Mouse (Mus musculus) limb, embryonic 11.5 days (tissue): ENCODE data around the gene Plekhg2. TPM values are rescaled to one million over a fixed set of nuclear protein-coding genes. Genes with fewer than 3 reads are reported as not detected.
A peak's percentile ranks its signal among the peaks of the same experiment; 100 is the strongest.

Experiments used
- ATAC-seq: fragments of 200-750 bp; cut with Nextera tagmentation; 2 replicates; pipeline ENCODE4 v1.8.0; 2017; ENCODE audit warnings: low read depth; ENCODE audit not compliant: insufficient number of reproducible peaks, low FRiP score, low TSS enrichment
- DNase-seq: peaks from one replicate; pipeline ENCODE4 v3.0.0-alpha.2; 2015; ENCODE audit warnings: low spot score
- H3K27ac ChIP-seq: fragments of 300-500 bp; sonication (generic); replicated peaks from 2 replicates; pipeline ENCODE4 v1.5.1; 2014; ENCODE audit warnings: low read depth, mild to moderate bottlenecking, low read length
- H3K27me3 ChIP-seq: fragments of 300-500 bp; sonication (generic); 2 replicates; pipeline ENCODE4 v1.6.1; 2014; ENCODE audit warnings: mild to moderate bottlenecking, low read length, mixed read lengths; ENCODE audit not compliant: control insufficient read depth, insufficient read depth
- H3K36me3 ChIP-seq: fragments of 300-500 bp; sonication (generic); 2 replicates; pipeline ENCODE4 v1.6.1; 2014; ENCODE audit warnings: mild to moderate bottlenecking, low read length, moderate library complexity, mixed read lengths; ENCODE audit not compliant: control insufficient read depth, insufficient read depth
- H3K4me1 ChIP-seq: fragments of 300-500 bp; sonication (generic); 2 replicates; pipeline ENCODE4 v1.6.1; 2014; ENCODE audit warnings: low read length, mixed read lengths; ENCODE audit not compliant: control insufficient read depth, insufficient read depth
- H3K4me2 ChIP-seq: fragments of 300-500 bp; sonication (generic); 2 replicates; pipeline ENCODE4 v1.6.1; 2014; ENCODE audit warnings: low read depth, mild to moderate bottlenecking, moderate library complexity; ENCODE audit not compliant: severe bottlenecking
- H3K4me3 ChIP-seq: fragments of 300-500 bp; sonication (generic); 2 replicates; pipeline ENCODE4 v1.5.1; 2014; ENCODE audit warnings: low read depth, low read length
- H3K9ac ChIP-seq: fragments of 300-500 bp; sonication (generic); 2 replicates; pipeline ENCODE4 v1.6.1; 2014; ENCODE audit warnings: mild to moderate bottlenecking, low read length
- H3K9me3 ChIP-seq: fragments of 300-500 bp; sonication (generic); 2 replicates; pipeline ENCODE4 v1.6.1; 2016; ENCODE audit warnings: low read length; ENCODE audit not compliant: control insufficient read depth
- WGBS: fragments of 180-500 bp; shearing (Covaris S2); extraction: QIAGEN DNeasy Blood & Tissue Kit; methylation state at CpG from one replicate; pipeline ENCODE4 v1.1.7; 2014; 5-methylcytosine and 5-hydroxymethylcytosine counted together
- polyA plus RNA-seq: library from polyadenylated mRNA; unstranded; fragments of >200 nt; fragmentation: Nextera tagmentation; extraction: Ambion mirVana; gene quantifications from 2 replicates; pipeline ENCODE4 v1.2.1, GENCODE M21; 2014

The Plekhg2 gene
- polyA plus RNA-seq, 1 experiment from 2014 or later, result 73.2 TPM

DNA sequence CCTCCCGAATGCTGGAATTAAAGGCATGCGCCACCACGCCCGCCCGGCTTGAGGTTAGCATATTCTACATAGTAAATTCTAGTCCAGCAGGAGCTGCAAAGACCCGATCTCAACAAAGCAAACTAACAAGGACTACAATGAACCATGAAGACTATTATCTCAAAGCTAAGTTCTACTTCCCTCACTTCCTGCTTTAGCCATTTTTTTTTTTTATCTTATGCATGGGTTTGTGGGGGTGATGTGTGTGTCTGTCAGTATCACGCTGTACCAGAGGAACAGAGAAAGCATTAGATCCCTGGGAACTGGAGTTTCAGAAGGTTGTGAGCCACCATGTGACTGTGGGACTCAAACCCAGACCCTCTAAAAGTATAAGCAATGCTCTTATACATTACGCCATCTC lies 47.1 kb downstream of the Plekhg2 start:
- peaks cover 48% of the 10 kb centered on the region for H3K36me3 ChIP-seq
- DNase-seq (no peak), ATAC-seq (no peak)
- no peak overlapping the region for H3K4me3 ChIP-seq
- H3K9ac ChIP-seq, result no peak overlapping the region
- no peaks in the 10 kb centered on the region for H3K9me3 ChIP-seq
- no peaks in the 10 kb centered on the region for H3K4me1 ChIP-seq
- no peak overlapping the region for H3K27ac ChIP-seq
- 96% methylated on average over 8 of the region's 8 CpGs for WGBS
- no peak overlapping the region for H3K4me2 ChIP-seq
- no peaks in the 10 kb centered on the region for H3K27me3 ChIP-seq

DNA sequence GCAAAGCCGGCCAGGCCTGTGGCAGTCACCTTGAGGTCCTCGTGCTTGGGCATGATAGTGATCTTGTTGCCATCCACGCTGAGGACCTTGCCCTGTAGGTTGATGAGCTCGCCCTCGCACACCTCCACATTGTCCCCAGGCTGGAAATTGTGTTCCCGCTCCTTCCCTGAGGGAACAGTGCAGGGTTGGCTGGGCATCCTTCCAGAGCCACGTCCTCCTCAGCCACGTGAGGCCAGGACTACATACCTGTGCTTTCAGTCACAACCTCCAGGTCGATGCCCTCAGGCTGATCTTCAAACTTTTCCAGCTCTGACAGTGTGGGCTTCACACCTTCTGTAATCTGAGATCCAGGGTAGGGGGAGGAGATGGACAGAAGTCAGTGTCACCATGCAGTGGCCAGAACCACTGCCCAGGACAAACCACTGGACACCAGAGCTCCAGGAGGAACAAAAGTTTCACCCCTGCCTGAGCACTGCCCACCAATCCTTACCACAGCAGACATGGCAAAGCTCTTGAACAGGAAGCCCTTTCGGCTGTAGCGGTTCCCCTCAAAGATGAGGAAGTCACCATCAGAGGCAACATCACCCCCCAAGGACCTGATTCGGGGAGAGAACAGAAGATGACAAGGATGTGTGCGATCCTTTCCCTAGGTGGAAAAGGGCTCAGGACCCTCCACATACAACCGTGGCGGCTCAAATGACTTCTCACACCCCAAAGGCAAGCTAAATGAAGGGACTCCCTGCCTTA lies 50.3 kb downstream of the Plekhg2 start:
- Histone ChIP-seq H3K9me3 (no peaks in the 10 kb centered on the region), H3K36me3 (peaks cover 64% of the 10 kb centered on the region), H3K4me3 (no peak overlapping the region), H3K9ac (no peak overlapping the region), H3K27me3 (no peaks in the 10 kb centered on the region), H3K4me1 (no peaks in the 10 kb centered on the region), H3K27ac (no peak overlapping the region), H3K4me2 (no peak overlapping the region)
- no peak for DNase-seq
- WGBS, result 92% methylated on average over 15 of the region's 15 CpGs
- ATAC-seq, result no peak

DNA sequence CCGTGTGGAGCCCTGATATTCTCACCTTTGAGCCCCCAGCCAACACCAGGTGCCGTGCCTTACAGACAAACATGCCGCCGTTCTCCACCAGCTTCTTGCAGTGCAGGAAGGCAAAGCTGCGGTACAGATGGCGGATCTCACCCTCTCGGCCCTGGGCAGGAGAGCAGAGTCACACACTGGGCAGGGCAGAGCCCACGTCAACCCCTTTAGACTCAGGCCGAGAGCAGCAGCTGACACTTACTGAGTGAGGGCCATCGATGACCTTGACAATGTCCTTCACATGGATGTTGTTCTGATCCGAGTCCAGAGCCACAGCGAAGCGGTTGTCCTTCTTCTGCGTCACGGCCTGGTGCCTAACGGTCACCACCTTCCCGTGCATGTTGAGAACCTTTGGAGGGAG lies 53.7 kb downstream of the Plekhg2 start:
- H3K4me3 ChIP-seq, result no peak overlapping the region
- H3K4me1 ChIP-seq, result no peaks in the 10 kb centered on the region
- ATAC-seq, result no peak
- WGBS, result 95% methylated on average over 17 of the region's 17 CpGs
- no peaks in the 10 kb centered on the region for H3K9me3 ChIP-seq
- no peak overlapping the region for H3K27ac ChIP-seq
- no peak for DNase-seq
- no peaks in the 10 kb centered on the region for H3K27me3 ChIP-seq
- peaks cover 68% of the 10 kb centered on the region for H3K36me3 ChIP-seq
- H3K4me2 ChIP-seq, result no peak overlapping the region
- H3K9ac ChIP-seq, result no peak overlapping the region

DNA sequence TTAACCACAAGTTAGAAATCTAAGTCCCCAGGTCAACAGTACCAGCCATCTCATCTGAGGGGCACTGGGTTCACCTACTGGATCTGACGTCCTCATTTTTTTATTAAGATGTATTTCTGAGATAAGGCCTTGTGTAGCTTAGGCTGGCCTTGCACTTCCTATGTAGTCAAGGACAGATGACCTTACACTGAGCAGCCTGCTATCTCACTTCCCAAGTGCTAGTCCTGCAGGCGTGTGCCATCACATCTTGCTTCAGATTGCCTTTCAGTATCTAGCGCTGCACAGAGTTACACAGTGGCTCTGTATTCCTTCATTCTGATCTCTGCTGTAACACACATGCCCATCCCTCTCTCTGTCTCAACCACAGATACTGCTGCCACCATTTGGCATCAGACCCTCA lies 54.4 kb downstream of the Plekhg2 start:
- WGBS, result 90% methylated on average over 3 of the region's 3 CpGs
- H3K27me3 ChIP-seq, result no peaks in the 10 kb centered on the region
- H3K27ac ChIP-seq, result no peak overlapping the region
- H3K4me2 ChIP-seq, result no peak overlapping the region
- H3K36me3 ChIP-seq, result peaks cover 67% of the 10 kb centered on the region
- no peaks in the 10 kb centered on the region for H3K9me3 ChIP-seq
- no peak for DNase-seq
- ATAC-seq, result no peak
- no peak overlapping the region for H3K9ac ChIP-seq
- no peak overlapping the region for H3K4me3 ChIP-seq
- H3K4me1 ChIP-seq, result no peaks in the 10 kb centered on the region

DNA sequence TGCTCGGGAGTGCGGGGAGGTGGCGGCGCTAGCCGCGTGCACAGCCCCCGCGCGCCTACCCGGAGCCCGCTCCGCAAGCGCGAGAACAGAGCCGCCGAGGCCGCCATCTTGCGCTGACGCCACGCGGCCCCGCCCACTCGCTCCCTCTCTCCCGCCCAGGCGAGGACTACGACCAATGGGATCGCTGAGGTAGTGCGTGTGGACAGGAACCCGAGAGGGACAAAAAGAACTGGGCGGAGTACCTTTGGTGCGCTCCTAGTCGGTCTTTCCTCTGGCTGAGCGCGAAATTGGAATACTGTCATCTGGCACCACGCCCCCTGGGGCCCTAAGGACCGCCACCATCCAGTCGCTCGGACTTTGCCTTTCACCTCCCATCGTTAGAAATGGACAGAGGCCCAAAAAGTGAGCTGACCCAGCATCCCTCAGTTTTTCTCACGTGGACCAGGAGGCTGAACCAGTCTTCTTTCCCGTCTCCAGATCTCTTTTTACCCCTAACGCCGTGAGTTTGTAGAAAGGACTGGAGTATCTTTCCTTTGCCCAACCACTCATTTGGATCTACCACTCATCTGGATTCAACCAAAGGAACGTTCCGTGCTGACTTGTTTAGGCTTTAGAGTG lies 60.4 kb downstream of the Plekhg2 start, which contains the start of gene Timm50:
Timm50 (minus strand) TSS at position 147 of the 618 bp plus-strand sequence.
- peak; percentile 97 for DNase-seq
- peak within 1 kb of the TSS; percentile 98 for H3K4me3 ChIP-seq
- H3K27ac ChIP-seq, result no peak within 1 kb of the TSS
- peaks cover 32% of the 10 kb centered on the region for H3K36me3 ChIP-seq
- peaks cover 7% of the 10 kb centered on the region; the same call in 1 of the 2 replicates for H3K4me1 ChIP-seq
- no peaks in the 10 kb centered on the region for H3K9me3 ChIP-seq
- ATAC-seq, result peak; percentile 97
- under 1% methylated on average over 45 of the region's 45 CpGs for WGBS
- H3K9ac ChIP-seq, result peak within 1 kb of the TSS; percentile 79
- H3K27me3 ChIP-seq, result no peaks in the 10 kb centered on the region
- H3K4me2 ChIP-seq, result peak within 1 kb of the TSS; percentile 85

DNA sequence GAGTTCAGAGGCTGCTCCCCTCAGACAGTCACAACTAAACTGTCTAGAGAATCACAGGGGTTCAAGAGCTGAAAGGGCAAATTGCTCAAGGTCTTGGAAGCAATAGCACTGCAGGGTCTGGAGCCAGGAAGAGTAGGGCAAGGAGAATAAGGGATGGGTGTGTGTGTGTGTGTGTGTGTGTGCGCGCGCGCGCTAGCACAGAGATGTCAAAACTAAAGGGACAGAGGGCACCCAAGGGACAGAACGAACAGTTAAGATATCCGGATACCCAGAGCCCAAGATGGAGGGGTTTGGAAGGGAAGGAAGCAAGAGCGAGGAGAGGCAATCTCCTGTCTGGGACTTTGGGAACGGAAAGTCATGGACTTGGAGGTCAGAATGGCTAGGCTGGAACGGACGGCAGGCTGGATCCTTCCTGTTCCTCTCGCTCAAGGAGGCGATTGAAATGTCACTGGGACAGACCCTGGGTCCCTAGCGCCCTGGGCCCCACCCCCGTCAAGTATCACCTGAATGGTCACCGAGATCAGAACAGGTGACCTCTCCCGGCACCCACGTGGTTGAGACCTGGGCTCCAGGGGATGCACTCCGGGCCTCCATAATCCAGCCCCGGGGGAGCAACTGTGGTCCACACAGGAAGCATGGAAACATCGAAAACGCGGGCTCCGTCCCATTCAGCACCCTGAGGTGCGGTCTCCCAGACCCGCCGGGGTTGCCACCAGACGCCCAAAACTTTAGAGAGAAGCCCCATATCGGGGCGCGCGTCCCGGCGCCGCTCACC lies 61.1 kb downstream of the Plekhg2 start:
- Histone ChIP-seq H3K4me2 (peak overlapping the region; percentile 85), H3K9me3 (no peaks in the 10 kb centered on the region), H3K4me1 (peaks cover 7% of the 10 kb centered on the region; the same call in 1 of the 2 replicates), H3K27me3 (no peaks in the 10 kb centered on the region), H3K4me3 (peak overlapping the region; percentile 98), H3K36me3 (peaks cover 33% of the 10 kb centered on the region), H3K9ac (peak overlapping the region; percentile 79), H3K27ac (no peak overlapping the region)
- peak; percentile 55 for ATAC-seq
- no peak for DNase-seq
- 5% methylated on average over 35 of the region's 35 CpGs for WGBS

DNA sequence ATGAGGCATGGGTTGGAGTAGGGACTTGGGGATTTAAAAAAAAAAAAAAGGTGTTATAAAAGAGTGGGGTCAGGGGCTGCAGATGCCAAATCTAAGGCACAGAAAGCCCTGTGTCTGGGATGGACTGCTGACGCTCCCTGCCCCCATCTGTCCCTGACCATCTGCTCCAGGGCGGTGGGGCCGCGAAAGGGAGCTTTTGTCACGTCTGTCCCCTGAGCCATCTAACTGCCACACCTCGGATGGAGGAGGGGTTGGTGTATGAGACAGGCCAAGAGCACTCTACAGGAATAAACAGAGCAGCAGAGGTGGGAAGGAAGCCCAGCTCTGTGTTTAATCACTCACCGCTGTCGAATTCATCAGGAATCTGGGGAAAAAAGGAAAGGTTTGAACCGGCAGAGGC lies 62.7 kb downstream of the Plekhg2 start:
- Histone ChIP-seq H3K27me3 (no peaks in the 10 kb centered on the region), H3K9ac (no peak overlapping the region), H3K27ac (no peak overlapping the region), H3K4me1 (peaks cover 7% of the 10 kb centered on the region; the same call in 1 of the 2 replicates), H3K36me3 (peaks cover 32% of the 10 kb centered on the region), H3K9me3 (no peaks in the 10 kb centered on the region), H3K4me2 (no peak overlapping the region), H3K4me3 (no peak overlapping the region)
- WGBS, result 36% methylated on average over 9 of the region's 9 CpGs
- ATAC-seq (no peak), DNase-seq (no peak)
